Mouse (Mus musculus): ENCODE data around the gene Arl8b.

The Arl8b gene

DNA sequence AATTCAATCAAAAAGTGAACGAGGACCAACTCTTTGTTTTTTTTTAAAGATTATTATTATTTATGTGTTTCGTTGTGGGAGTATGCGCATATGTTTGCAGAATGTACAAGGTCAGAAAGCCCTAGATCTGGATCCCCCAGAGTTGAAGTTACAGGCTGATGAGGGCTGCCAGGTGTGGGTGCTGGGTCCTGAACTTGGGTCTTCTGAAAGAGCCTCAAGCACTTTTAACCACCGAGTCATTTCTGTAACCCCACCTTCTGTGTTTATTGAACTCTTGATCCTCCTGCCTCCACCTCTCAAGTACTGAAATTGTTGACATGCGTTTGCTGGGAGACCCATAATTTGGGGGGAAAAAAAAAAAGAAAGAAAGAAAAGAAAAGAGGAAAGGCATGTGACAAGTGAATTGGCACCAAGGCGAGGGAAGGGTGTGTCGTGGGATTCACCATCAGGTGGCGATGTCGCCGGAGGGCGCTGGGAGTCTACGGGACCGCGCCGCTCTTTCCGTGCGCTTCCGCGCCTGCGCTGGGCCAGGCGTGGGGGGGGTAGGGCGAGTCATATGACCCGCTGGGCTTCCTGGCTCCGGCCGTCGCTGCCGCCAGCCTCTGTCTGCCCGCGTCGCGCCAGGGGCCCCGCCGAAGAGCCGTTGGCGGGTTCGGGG lies at the start of gene Arl8b:
TSS of gene Arl8b (plus strand) at position 574 of the 658 bp plus-strand sequence.
- DNase-seq (ENCODE audit: low spot score) = peak; percentile 87

DNA sequence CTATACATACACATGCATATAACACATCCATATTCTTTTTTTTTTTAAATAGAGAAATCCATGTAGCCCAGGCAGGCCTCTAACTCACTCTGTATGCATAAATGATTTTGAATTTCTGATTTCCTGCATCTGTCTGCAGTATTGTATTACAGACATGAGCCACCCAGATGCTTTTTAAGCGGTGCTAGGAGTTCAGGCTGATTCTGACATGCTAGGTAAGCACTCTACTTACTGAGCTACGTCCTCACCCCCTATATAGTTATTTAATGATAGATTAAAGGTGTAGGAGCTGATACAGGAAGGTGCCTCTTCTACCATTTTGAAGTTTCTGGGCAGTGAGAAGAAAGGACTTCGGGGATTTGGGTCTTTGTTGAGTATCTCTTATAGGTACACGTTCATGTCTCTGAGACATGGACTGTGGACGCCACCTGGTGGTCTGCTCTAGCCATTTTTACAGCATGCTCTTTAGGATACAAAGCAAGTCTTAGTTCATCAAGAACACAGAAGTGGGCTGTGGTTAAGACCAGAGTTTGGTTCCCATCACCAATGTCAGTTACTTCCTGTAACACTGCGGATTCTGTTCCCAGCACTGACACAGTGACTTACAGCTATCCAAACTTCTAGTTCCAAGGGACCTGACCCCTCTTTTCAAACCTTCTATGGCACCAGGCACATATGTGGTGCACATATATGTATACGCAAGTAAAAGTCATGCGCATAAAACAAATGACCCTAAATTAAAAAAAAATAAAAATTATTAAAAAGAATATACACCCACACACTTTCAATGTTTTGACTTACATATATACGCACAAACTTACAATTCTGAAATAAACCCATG lies 46.8 kb upstream of the Arl8b start:
- peak; percentile 62 for DNase-seq (ENCODE audit: low spot score)

DNA sequence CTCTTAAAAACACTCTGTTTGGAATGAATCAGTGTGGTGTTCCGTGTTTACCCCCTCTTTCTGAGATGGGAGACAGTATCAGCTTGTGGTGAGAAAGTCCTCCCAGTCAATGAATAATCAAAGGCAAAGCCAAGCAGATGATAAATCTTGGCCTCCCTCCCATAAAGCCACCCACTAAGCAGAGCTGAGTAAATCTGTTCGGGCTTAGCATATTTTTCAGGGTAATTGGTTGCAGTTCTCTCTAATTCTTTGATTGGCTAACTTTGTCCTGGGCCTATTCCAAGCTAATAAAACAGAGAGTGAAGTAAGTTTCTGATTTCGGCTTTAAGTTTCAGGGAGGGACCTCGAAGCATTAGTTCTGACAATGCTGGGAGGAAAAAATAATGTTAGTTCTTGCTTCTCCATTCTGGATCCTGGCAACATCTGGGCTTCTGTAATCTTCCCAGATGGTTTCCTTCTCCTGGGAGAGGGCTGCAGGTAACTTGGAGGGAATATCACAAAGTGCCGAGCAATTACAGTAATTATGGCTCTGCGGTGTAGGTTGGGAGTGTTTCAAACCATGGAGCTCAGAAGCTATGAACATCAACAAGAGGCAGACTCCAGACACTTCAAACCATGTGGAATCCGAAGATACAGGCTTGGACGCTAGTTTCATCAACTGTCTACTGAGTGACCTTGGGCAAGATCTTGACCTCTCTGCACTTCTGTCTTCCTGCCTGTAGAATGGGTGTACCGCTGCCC lies 44.3 kb upstream of the Arl8b start:
- peak; percentile 46 for DNase-seq (ENCODE audit: low spot score)

DNA sequence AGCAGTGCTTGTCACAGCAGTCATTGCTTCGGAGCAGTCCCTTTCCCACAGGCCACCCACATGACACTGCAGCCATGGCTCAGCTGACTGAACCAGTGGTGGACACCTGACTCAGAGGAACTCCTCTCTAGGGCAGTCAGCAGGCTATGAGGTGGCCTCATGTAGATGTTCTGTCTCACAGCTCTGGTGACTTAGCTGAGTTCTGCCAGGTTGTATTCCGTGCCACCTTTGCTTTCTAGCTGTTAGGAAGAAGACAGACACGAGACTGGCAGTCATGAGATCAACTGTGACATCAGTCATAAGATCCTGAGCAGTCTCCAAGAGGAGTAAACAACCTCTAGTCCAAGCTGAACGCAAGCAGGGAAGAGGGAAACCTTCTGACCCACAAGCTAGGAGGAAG lies 42.3 kb upstream of the Arl8b start:
- no peak for DNase-seq (ENCODE audit: low spot score)

DNA sequence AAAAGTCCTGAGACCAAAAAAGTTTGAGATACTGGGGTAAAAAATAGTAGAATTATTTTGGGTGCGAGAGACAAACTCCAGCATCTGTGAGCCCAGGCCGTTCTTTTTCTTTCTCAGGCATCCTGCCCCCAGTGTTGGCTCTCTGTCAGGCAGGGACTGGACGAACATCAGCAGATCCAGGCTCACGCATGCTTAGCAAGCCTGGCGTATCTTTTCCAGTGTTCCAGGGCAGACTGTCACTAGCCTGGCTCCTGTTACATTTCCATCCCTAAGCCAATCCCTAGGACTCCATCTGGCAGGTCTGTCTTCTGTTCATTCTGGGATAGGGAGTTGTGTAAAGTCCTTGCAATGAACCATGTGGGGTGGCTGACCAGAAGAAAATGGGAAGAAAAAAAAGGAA lies 39.2 kb upstream of the Arl8b start:
- no peak for DNase-seq (ENCODE audit: low spot score)

DNA sequence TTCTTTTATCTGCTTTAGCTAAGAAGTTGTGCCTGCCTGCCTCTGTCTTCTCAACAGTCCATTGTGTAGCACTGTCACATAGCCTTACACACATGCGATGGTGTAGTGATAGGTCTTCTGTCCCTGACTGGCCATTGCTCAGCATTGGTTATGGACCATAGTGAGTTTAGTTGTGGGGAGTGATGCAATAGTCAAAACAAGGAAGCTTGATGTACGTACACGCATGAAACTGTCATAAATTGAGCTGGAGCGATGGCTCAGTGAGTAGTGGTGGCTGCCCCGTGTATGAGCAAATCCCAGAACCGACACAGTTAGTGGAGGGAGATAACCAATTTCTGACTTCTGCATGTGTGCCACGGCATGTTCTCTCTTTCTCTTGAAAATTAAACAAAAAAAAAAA lies 31.6 kb upstream of the Arl8b start:
- no peak for DNase-seq (ENCODE audit: low spot score)

DNA sequence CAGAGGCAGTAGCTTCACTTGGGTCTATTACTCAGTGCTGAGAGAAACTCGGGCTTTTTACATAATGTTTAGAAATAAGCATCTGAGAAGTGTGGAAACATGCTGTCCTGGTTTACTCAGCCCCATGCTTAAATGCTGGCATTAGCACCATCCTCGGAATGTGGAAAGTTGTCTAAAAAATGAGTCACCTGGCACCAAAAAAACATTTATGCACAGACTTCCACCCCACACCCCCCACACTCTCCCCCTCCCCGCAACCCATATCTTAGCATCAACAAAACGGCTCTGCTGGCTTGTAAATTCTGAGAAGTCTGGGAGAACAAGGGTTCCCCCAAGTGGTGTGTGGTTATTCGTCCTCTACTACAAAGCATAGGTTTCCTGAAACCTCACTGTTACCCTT lies 30.5 kb upstream of the Arl8b start:
- DNase-seq (ENCODE audit: low spot score) = peak; percentile 28

DNA sequence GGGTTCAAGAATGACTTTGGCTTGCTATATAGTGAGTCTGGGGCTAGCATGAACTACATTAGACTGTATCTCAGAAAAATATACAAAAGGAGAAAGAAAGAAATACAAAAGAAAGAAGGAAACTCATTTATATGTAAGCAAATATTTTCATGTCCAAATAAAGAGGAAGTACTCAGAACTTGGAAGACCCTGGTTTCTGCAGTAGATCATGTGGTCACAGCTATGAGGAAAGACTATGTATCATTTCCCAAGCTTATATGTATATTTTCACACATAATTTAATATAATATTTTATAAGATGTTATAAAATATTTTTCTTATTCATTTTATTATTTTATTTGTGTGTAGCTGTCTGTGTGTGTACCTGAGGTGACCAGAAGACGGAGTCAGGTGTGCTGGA lies 29.4 kb upstream of the Arl8b start:
- no peak for DNase-seq (ENCODE audit: low spot score)

DNA sequence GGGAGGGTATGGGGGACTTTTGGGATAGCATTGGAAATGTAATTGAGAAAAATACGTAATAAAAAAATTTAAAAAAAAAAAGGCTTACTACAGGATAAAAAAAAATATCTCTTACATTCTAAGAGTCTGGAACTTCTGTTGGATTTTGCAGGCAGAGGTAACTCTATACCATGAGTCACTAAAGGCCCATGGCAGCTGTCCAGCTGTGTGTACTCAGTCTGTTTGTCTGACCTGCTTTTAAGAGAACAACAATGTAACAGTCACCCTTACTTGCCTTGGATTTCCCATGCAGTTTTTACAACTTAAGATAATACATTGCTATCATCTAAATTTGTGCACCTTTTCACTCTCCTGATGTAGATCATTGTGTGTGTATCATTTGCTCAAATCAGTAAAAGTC lies 28.5 kb upstream of the Arl8b start:
- DNase-seq (ENCODE audit: low spot score) = no peak

DNA sequence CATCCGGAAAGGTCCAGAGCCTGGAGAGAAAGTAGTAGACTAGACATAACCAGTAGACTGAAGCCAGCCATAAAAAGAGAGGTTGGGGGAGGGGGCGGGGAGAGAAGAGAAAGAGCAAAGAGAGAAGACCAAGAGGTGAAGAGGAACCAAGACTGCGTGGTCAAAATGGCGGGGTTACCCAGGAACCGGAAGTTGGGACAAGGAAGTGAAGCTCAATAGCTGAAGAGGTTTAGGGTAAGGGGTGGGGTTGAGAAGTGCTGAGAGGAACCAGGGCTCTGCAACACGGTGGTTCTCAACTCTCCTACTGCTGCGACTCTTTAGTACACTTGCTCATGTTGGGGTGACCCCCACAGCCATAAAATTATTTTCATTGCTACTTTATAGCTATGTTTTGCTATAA lies 27.0 kb upstream of the Arl8b start:
- DNase-seq (ENCODE audit: low spot score) = no peak

DNA sequence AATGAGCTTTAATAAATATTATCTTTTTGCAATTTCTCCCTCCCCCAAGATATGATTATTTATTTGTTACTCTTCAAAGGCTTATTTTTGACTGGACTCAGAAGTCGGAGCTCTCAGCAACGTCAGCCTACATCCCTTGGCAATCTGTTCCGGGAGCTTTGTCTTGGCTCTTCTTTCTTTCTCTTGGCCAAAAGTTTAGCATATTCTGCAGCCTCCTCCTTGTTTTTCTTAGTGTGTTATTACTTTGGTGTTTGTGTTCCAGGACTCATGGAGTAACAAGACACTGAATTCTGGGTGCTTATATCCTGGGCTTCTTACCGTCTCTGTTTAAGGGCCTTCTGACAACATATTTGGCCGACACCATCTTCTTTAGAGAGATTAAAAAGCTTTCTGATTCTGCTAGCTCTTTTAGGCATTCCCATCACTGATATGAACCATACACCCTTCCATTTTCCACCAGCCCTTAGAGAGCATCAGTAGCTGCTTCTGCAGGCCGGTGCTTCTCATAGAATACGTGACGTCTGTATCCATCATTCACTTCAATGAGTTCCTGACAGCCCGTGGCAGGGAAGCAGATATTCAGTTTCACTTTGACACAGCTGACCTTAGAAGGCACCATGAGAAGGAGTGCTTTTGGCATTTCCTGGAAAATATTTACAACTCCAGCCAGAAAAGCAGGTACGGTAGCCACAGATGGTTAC lies 23.8 kb upstream of the Arl8b start:
- no peak for DNase-seq (ENCODE audit: low spot score)

DNA sequence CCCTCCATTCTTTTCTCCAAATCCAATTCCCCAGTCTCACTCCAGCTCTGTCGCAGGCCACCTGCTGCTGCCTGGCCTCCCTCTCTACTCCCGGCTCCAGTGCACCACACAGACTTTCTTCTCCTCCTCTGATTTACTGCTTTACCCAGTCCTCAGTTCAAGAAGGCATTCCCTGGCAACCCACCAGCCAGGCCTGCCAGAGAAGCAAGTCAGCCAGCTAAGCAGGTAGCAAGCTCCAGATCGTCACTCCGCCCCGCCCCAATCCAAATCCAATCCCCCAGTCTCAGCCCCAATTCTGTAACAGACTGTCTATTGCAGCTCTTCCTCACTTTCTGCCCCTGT lies 23.2 kb upstream of the Arl8b start:
- DNase-seq (ENCODE audit: low spot score) = no peak

DNA sequence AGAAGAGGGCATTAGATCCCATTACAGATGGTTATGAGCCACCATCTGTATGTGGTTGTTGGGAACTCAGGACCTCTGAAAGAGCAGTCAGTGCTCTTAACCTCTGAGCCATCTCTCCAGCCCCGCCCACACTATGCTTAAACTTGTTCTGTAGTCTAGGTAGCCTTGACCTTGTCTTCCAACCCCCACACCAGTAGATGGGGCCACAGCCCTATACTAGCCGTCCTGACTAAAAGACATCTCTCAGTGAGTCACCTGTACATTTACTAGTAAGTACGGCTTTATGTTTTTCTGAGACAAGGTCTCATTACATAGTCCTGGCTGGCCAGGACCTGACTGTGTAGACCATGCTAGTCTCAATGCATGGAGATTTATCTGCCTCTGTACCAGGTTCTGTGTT lies 12.0 kb upstream of the Arl8b start:
- no peak for DNase-seq (ENCODE audit: low spot score)

DNA sequence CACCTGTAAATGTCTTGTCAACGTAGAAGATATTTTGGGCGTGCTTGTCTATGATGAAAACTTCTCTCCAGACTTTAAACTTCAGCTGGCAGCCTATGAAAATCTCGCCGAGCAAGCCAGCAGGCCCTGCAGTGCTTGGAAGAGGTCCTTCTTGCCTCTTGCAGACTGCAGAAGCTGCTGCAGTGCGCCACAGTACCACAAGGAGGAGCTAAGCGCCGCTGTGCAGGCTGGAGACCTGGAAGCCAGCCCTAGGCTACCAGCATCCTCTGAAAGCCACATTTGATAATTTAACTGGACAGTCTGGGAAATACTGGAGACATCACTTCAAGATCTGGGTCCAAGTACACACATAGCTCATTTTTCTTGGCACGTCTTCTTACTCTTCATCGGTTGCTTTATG lies 10.0 kb upstream of the Arl8b start:
- DNase-seq (ENCODE audit: low spot score) = peak; percentile 46

DNA sequence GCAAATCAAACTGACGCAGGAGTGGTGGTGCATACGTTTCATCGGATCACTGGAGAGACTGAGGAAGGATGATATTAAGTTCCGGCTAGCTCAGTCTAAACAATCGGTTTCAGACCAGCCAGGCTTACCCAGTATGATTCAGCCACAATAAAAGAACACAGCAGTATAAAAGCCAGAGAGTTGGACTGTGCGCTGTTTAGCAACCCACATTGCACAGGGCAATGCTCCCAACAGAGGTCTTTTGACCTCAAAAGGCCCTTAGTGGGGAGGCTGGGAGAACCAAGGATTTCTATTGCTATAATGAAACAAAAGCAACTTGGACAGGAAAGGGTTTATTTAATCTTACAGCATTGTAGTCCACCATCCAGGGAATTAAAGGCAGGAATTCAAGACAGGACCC lies 9.4 kb upstream of the Arl8b start:
- no peak for DNase-seq (ENCODE audit: low spot score)

DNA sequence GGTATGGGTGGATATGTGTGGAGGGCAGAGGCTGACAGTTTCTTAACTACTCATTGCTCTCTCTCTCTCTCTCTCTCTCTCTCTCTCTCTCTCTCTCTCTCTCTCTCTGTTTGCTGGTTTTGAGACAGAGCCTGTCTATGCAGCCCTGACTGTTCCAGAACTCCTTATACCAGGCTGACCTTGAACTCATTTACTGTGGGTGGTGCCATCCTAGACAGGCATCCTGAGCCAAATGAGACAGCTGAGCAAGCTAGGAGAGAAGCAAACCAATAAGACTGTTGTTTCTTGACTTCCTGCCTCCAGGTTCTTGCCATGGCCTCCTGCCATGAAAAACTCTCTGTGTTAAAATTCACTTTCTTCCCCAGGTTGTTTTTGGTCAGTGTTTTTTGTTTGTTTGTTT lies 6.6 kb upstream of the Arl8b start:
- no peak for DNase-seq (ENCODE audit: low spot score)

DNA sequence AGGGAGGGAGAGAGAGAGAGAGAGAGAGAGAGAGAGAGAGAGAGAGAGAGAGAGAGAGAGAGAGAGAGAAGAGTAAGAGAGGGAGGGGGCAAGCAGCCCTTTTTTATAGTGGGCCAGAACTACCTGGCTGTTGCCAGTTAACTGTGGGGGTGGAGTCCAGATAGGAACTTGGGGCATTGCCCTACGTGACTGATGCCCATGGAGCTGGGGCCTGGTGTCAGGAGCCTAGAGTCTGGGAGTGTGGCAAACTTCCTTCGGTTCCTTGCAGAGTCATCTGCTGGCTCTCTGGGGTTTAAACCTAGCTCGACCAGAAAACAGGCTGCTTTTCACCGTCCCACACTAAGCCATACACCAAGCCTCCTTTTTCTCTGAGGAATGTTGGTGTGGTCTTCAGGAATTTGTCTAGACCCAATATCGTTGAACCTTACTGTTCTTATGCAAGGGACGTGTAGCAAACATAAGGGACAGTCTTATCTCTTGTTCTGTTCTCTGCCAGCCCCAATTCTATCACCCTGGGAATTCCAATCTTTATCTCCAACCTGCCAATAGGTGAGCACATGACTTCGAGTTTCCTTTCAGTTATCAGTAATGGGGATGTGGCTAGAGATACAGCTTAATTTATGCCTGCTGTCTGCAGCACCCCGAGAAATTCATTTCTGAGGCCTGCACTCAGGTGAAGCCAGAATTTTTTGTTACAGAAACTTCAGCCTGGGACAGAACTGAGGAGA lies 5.2 kb upstream of the Arl8b start:
- no peak for DNase-seq (ENCODE audit: low spot score)

DNA sequence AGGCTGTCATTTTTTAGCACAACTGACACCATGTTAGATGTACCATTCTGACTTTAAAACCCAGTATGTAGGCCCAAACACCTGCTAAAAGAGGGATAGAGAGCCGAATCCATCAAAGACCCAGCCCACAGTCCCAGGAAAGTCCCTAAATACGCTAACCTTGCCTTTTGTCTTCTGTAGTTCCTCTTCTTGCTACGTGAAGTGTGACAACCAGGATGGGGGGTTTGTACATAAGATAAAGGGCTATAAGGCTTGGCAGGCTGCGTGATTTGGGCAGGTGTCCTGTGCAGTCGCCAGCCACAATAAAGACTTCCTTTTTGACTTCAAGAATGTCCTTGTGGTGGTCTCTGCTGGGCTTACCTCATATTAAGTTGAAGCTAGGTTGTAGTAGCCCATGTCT lies 4.5 kb upstream of the Arl8b start:
- no peak for DNase-seq (ENCODE audit: low spot score)

DNA sequence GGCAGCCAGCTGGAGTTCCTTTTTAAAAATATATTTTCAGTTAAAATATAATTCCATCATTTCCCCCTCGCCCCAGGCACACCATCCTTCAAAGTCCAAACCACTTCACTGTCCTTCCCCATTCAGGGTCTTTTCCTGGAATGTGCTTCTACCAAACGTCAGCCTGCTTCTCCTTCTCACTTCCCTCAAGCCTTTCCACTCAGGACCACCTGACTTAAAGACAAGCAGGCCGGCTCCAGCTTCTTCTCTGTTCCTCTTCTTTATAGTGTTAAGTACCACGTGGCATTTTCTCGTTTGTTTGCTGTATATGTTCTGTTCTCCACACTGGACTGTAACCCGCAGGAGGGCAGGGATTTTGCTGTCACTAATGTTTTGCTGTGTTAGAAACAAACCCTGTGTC lies 1.0 kb upstream of the Arl8b start:
- DNase-seq (ENCODE audit: low spot score) = no peak

DNA sequence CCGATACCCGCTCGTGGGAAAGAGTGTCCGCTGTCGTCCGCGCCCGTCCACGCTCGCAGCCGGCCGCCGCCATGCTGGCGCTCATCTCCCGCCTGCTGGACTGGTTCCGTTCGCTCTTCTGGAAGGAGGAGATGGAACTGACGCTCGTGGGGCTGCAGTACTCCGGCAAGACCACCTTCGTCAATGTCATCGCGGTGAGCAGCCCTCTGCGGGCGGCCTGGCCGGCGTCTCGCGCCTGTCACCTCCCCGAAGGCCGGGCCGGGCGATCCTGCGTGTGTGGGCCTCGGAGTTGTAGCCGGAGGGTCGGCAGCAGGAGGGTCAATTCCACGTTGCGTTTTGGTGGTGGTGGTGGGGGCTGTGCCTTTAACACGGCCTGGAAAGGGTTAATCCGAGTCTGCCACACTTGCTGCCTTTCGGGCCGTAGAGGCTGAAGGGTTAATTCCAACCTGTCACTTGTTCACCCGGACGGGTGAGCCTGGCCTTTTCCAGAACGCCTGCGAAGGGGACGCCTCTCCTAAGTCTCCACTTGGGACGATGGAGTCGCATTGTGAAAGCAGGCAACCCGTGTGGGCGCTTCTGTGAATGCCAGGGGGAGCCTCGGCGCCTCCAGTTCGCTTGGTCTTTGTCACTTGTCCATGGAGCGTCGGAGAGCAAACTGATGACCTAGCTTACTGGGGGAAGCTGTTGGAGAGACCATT lies 434 bp downstream of the Arl8b start:
- DNase-seq (ENCODE audit: low spot score) = no peak

DNA sequence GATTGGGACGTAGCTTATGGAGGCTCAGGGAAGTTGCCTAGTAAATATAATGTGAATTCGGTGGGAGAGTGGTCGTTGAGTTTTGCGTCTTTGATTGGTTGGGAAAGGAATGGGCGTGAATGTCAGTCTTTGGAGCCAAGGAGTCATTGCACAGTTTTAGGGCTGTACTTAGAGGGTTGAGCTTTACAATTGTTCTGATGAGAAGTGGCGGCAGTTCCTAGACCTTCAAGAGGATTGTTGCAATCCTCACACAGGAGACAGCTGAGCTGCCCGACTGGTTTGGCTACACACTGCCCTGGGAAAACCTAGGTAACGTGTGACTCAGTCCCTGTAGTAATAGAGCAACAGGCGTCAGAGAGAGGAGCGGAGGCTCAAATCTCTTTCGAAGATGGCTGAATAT lies 1.2 kb downstream of the Arl8b start:
- DNase-seq (ENCODE audit: low spot score) = no peak

Measured in left cerebral cortex, adult 11 months (tissue).